Mouse (Mus musculus): ENCODE results near the gene Pttg1. TPM values are rescaled to one million over a fixed set of nuclear protein-coding genes. Genes with fewer than 3 reads are reported as not detected.
A peak's percentile ranks its signal among the peaks of the same experiment; 100 is the strongest.

Gene Pttg1
- polyA plus RNA-seq, 1 experiment from 2014 or later: 65.1 TPM

DNA sequence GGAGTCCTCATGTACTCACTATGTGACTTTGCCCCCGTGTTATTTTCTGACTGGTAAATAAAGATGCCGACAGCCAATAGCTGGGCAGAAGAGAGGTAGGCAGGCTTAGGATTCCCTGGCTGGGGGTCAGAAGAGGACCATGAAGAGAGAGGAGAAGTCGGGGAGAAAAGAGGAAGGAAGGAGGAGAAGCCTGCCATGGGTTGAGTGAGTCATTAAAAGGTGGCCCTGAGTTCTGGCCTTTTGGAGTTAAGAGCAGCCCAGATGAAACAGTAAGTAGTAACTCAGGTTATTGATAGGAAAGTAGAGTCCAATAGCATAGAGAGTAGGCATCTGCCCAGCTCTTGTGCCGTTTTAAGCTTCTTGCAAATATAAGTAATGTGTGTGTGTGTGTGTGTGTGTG, 25.3 kb upstream of the Pttg1 start:
- no peaks in the 10 kb centered on the region for H3K27me3 ChIP-seq (ENCODE audit: control insufficient read depth, insufficient read depth, low read length)
- ATAC-seq (ENCODE audit: insufficient read depth, low FRiP score): no peak
- 59% methylated on average over 4 of the region's 4 CpGs for WGBS

DNA sequence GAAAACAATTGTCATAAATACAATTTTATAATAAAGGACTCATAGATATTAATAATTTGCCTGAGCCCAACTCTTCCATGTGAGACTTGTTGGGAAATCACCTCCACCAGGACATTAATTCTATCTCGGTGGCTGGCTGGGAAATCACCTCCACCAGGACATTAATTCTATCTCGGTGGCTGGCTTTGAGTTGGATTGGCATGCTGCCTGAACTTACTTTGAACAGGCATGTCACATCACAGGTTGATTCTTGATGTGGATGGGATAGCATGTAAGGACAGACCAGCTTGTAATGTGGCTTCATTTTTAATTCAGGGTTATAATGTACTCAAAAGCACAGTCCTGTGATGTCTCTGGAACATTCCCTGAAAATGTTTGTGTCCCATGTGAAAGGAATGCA, 23.9 kb upstream of the Pttg1 start:
- Histone ChIP-seq H3K36me3 (ENCODE audit: control insufficient read depth, insufficient read depth, low read length) (peaks cover 14% of the 10 kb centered on the region; the same call in 1 of the 2 replicates), H3K27ac (ENCODE audit: low read length) (no peak overlapping the region), H3K4me3 (replicated peaks; ENCODE audit: low read length) (no peak overlapping the region), H3K4me2 (ENCODE audit: low read depth, low read length) (no peak overlapping the region), H3K27me3 (ENCODE audit: control insufficient read depth, insufficient read depth, low read length) (no peaks in the 10 kb centered on the region), H3K9me3 (replicated peaks; ENCODE audit: control insufficient read depth, low read length) (no peaks in the 10 kb centered on the region), H3K4me1 (ENCODE audit: control insufficient read depth, insufficient read depth, low read length) (no peaks in the 10 kb centered on the region), H3K9ac (ENCODE audit: low read length) (no peak overlapping the region)
- WGBS: 87% methylated on average over 2 of the region's 2 CpGs
- ATAC-seq (ENCODE audit: insufficient read depth, low FRiP score): no peak

More for the DNA sequence above, 25.3 kb upstream of the Pttg1 start:
- Histone ChIP-seq H3K9ac (ENCODE audit: low read length) (no peak overlapping the region), H3K36me3 (ENCODE audit: control insufficient read depth, insufficient read depth, low read length) (peaks cover 9% of the 10 kb centered on the region; the same call in 1 of the 2 replicates), H3K27ac (ENCODE audit: low read length) (no peak overlapping the region), H3K4me1 (ENCODE audit: control insufficient read depth, insufficient read depth, low read length) (no peaks in the 10 kb centered on the region), H3K4me2 (ENCODE audit: low read depth, low read length) (no peak overlapping the region), H3K9me3 (replicated peaks; ENCODE audit: control insufficient read depth, low read length) (no peaks in the 10 kb centered on the region), H3K4me3 (replicated peaks; ENCODE audit: low read length) (no peak overlapping the region)

DNA sequence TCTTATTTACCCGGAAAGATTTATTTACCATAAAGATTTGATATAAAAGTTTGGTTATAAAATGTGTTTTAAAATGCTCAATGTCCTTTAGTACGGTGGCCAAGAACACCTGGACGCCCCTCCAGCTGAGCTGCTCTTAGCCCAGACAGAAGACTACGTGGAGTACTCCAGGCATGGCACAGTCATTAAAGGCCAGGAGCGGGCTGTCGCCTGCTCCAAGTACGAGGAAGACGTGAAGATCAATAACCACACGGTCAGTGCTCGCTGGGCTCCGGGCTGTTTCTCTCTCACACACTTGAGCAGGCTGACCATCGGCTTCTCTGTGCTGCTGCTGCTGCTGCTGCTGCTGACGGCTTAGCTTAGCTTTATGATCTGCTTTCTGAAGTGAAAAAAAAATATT, 17.1 kb upstream of the Pttg1 start:
- Histone ChIP-seq H3K36me3 (ENCODE audit: control insufficient read depth, insufficient read depth, low read length) (peaks cover 46% of the 10 kb centered on the region), H3K4me3 (replicated peaks; ENCODE audit: low read length) (no peak overlapping the region), H3K9ac (ENCODE audit: low read length) (no peak overlapping the region), H3K4me2 (ENCODE audit: low read depth, low read length) (no peak overlapping the region), H3K27ac (ENCODE audit: low read length) (no peak overlapping the region), H3K9me3 (replicated peaks; ENCODE audit: control insufficient read depth, low read length) (no peaks in the 10 kb centered on the region), H3K4me1 (ENCODE audit: control insufficient read depth, insufficient read depth, low read length) (no peaks in the 10 kb centered on the region), H3K27me3 (ENCODE audit: control insufficient read depth, insufficient read depth, low read length) (no peaks in the 10 kb centered on the region)
- ATAC-seq (ENCODE audit: insufficient read depth, low FRiP score): no peak
- WGBS: 90% methylated on average over 13 of the region's 13 CpGs

DNA sequence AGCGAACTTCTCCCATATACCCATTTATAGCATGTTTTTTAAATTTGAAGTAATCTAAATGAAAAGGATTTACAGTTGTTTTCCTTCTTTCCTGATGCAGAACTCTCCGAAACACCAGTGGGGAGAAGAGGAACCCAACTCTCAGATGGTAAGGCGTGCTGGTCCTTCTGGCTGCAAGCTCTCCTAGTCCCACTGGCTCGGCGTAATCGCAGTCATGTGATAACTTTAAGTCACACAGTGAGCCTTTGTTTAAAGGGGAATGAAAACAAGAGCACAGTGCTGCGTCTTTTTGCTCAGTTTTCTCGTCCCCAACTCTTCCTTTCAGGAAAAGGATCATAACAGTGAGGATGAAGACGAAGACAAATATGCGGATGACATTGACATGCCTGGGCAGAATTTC, 15.1 kb upstream of the Pttg1 start:
- ATAC-seq (ENCODE audit: insufficient read depth, low FRiP score): no peak
- no peak overlapping the region for H3K27ac ChIP-seq (ENCODE audit: low read length)
- H3K9me3 ChIP-seq (replicated peaks; ENCODE audit: control insufficient read depth, low read length): no peaks in the 10 kb centered on the region
- 92% methylated on average over 10 of the region's 10 CpGs for WGBS
- no peak overlapping the region for H3K9ac ChIP-seq (ENCODE audit: low read length)
- no peak overlapping the region for H3K4me3 ChIP-seq (replicated peaks; ENCODE audit: low read length)
- peaks cover 36% of the 10 kb centered on the region for H3K36me3 ChIP-seq (ENCODE audit: control insufficient read depth, insufficient read depth, low read length)
- no peaks in the 10 kb centered on the region for H3K4me1 ChIP-seq (ENCODE audit: control insufficient read depth, insufficient read depth, low read length)
- H3K27me3 ChIP-seq (ENCODE audit: control insufficient read depth, insufficient read depth, low read length): no peaks in the 10 kb centered on the region
- H3K4me2 ChIP-seq (ENCODE audit: low read depth, low read length): no peak overlapping the region

DNA sequence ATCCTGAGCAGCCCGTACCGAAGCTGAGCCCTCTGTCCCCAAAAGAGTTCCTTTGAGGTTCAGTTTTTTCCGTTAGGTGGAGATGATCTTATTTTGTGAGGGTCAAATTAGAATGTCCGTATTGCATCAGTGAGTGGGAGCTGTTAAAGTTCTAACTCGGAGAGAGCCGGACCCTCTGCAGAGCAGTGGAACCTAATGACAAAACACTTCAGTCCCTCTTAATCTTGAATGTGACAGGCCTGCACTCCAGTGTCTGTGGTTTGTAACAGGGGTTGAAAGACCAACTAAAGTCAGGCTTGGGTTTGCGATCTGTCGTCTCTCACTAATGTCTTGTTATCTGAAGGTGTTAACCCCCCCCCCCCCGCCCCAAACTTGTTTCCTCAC, 8.0 kb upstream of the Pttg1 start:
- Histone ChIP-seq H3K9me3 (replicated peaks; ENCODE audit: control insufficient read depth, low read length) (no peaks in the 10 kb centered on the region), H3K36me3 (ENCODE audit: control insufficient read depth, insufficient read depth, low read length) (no peaks in the 10 kb centered on the region; the same call in 1 of the 2 replicates), H3K27ac (ENCODE audit: low read length) (peak overlapping the region; percentile 42; the same call in 1 of the 2 replicates), H3K4me3 (replicated peaks; ENCODE audit: low read length) (peak overlapping the region; percentile 94), H3K4me1 (ENCODE audit: control insufficient read depth, insufficient read depth, low read length) (peaks cover 5% of the 10 kb centered on the region), H3K4me2 (ENCODE audit: low read depth, low read length) (peak overlapping the region; percentile 94), H3K9ac (ENCODE audit: low read length) (peak overlapping the region; percentile 85), H3K27me3 (ENCODE audit: control insufficient read depth, insufficient read depth, low read length) (no peaks in the 10 kb centered on the region)
- no peak for ATAC-seq (ENCODE audit: insufficient read depth, low FRiP score)
- 3% methylated on average over 9 of the region's 9 CpGs for WGBS

DNA sequence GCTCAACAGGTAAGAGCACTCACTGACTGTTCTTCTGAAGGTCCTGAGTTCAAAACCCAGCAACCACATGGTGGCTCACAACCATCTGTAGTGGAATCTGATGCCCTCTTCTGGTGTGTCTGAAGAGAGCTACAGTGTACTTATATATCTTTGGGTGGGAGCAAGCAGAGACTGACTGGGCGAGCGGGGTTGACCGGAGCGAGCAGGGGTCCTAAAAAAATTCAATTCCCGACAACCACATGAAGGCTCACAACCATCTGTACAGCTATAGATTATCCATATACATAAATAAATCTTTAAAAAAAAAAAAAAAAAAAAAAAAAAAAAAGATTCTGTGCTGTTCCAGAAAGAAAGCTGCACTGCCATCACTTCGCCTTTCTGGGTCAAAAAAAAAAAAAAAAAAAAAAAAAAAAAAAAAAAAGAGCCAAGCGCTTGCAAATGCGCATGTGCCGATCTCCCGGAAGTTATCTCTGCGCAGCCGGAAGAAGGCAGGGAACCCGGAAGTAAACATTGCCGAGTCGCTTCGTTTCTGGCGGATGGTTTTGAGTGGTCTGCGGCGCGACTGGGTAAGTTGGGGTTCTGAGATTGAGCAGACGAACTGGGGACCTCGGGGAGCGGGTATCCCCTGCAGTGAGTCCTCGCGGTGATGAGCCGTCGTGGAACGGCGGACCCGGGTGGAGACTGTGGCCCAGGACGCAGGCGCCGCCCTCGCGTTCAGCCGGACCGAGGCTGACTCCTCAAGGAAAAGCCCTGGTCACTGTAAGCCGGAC, 7.4 kb upstream of the Pttg1 start, which contains the start of gene Slu7:
Gene Slu7, plus strand, starts transcription at position 491 of the 770 bp plus-strand sequence.
- Histone ChIP-seq H3K4me1 (ENCODE audit: control insufficient read depth, insufficient read depth, low read length) (peaks cover 5% of the 10 kb centered on the region), H3K36me3 (ENCODE audit: control insufficient read depth, insufficient read depth, low read length) (no peaks in the 10 kb centered on the region), H3K4me3 (replicated peaks; ENCODE audit: low read length) (peak within 1 kb of the TSS; percentile 94), H3K9ac (ENCODE audit: low read length) (peak within 1 kb of the TSS; percentile 85), H3K4me2 (ENCODE audit: low read depth, low read length) (peak within 1 kb of the TSS; percentile 94), H3K27me3 (ENCODE audit: control insufficient read depth, insufficient read depth, low read length) (no peaks in the 10 kb centered on the region), H3K9me3 (replicated peaks; ENCODE audit: control insufficient read depth, low read length) (no peaks in the 10 kb centered on the region), H3K27ac (ENCODE audit: low read length) (peak within 1 kb of the TSS; percentile 42; the same call in 1 of the 2 replicates)
- WGBS: 7% methylated on average over 38 of the region's 38 CpGs
- ATAC-seq (ENCODE audit: insufficient read depth, low FRiP score): peak; percentile 81

DNA sequence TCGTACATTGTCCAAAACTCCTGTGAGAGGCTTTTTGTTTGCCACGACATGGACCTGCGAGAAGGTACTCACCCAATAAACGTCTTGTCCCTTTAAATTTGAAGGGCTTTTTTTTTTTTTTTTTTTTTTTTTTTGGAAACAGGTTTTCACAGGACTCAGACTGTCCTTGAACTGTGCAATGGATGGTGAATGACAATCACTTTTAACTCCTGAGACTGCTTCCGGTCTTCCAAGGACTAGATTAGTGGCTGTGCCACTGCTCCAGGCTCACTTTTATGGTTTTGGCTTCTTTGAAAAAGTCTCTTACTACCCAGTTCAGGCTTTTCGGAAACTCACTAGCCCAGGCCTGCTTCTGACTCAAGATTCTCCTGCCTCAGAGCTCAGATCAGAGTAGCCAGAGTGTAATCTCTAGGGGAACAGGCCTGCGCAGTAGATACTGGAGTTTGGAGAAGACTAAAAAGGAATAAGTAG, 398 bp upstream of the Pttg1 start:
- ATAC-seq (ENCODE audit: insufficient read depth, low FRiP score): peak; percentile 51; the same call in 1 of the 2 replicates
- H3K27me3 ChIP-seq (ENCODE audit: control insufficient read depth, insufficient read depth, low read length): no peaks in the 10 kb centered on the region
- peak overlapping the region; percentile 53 for H3K9ac ChIP-seq (ENCODE audit: low read length)
- H3K9me3 ChIP-seq (replicated peaks; ENCODE audit: control insufficient read depth, low read length): no peaks in the 10 kb centered on the region
- peak overlapping the region; percentile 65 for H3K4me3 ChIP-seq (replicated peaks; ENCODE audit: low read length)
- no peaks in the 10 kb centered on the region; the same call in 1 of the 2 replicates for H3K36me3 ChIP-seq (ENCODE audit: control insufficient read depth, insufficient read depth, low read length)
- peaks cover 9% of the 10 kb centered on the region; the same call in 1 of the 2 replicates for H3K4me1 ChIP-seq (ENCODE audit: control insufficient read depth, insufficient read depth, low read length)
- peak overlapping the region; percentile 53 for H3K4me2 ChIP-seq (ENCODE audit: low read depth, low read length)
- 19% methylated on average over 7 of the region's 7 CpGs for WGBS
- peak overlapping the region; percentile 59; the same call in 1 of the 2 replicates for H3K27ac ChIP-seq (ENCODE audit: low read length)

DNA sequence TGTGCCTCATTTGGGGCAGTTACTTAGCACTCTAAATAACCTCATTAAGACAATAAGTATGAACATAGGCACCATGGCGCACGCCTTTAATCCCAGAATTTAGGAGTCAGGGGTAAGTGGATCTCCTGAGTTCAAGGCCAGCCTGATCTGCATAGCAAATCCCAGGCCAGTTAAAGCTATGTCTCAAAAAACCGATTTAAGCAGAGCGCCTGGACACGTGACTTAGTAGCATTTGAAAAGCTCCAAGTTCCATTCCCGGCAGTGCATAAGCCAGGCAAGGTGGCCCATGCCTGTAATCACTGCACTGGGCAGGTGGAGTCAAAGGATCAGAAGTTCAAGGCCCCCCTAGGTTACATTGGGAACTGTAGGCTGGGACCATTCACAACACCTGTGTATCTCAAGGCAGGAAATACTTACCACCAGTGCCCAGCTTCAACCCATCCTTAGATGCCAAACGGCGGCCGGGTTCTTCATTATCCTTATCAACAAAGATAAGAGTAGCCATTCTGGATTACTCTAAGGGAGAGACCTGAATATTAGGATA, 813 bp downstream of the Pttg1 start:
- no peaks in the 10 kb centered on the region for H3K27me3 ChIP-seq (ENCODE audit: control insufficient read depth, insufficient read depth, low read length)
- no peaks in the 10 kb centered on the region for H3K9me3 ChIP-seq (replicated peaks; ENCODE audit: control insufficient read depth, low read length)
- peaks cover 9% of the 10 kb centered on the region; the same call in 1 of the 2 replicates for H3K4me1 ChIP-seq (ENCODE audit: control insufficient read depth, insufficient read depth, low read length)
- peaks cover 4% of the 10 kb centered on the region; the same call in 1 of the 2 replicates for H3K36me3 ChIP-seq (ENCODE audit: control insufficient read depth, insufficient read depth, low read length)
- ATAC-seq (ENCODE audit: insufficient read depth, low FRiP score): no peak
- peak overlapping the region; percentile 53; the same call in 1 of the 2 replicates for H3K4me2 ChIP-seq (ENCODE audit: low read depth, low read length)
- H3K9ac ChIP-seq (ENCODE audit: low read length): peak overlapping the region; percentile 78; the same call in 1 of the 2 replicates
- no peak overlapping the region for H3K27ac ChIP-seq (ENCODE audit: low read length)
- 77% methylated on average over 9 of the region's 9 CpGs for WGBS
- peak overlapping the region; percentile 65; the same call in 1 of the 2 replicates for H3K4me3 ChIP-seq (replicated peaks; ENCODE audit: low read length)

DNA sequence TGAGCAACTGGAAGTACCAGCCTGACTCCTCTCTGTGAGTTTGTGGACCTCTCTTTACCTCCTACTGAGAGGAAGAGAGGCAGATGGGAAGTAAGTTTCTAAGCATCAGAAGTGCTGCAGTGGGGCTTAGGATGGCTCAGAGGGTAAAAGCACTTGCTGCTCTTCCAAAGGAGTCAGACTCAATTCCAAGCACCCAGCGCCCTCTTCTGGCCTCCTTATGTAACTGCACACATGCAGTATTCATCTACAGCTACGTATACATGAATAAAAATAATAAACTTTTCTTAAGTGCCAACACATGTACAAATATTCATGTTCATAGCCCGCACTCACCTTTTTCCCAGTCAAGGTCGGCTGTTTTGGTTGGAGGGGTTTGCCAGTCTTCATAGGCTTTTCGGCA, 1.7 kb downstream of the Pttg1 start:
- Histone ChIP-seq H3K4me3 (replicated peaks; ENCODE audit: low read length) (no peak overlapping the region), H3K4me1 (ENCODE audit: control insufficient read depth, insufficient read depth, low read length) (peaks cover 9% of the 10 kb centered on the region; the same call in 1 of the 2 replicates), H3K9ac (ENCODE audit: low read length) (no peak overlapping the region), H3K9me3 (replicated peaks; ENCODE audit: control insufficient read depth, low read length) (no peaks in the 10 kb centered on the region), H3K27ac (ENCODE audit: low read length) (no peak overlapping the region), H3K27me3 (ENCODE audit: control insufficient read depth, insufficient read depth, low read length) (no peaks in the 10 kb centered on the region), H3K4me2 (ENCODE audit: low read depth, low read length) (no peak overlapping the region), H3K36me3 (ENCODE audit: control insufficient read depth, insufficient read depth, low read length) (peaks cover 4% of the 10 kb centered on the region; the same call in 1 of the 2 replicates)
- no peak for ATAC-seq (ENCODE audit: insufficient read depth, low FRiP score)
- 77% methylated on average over 5 of the region's 5 CpGs for WGBS

Measured in stomach, embryonic 16.5 days (tissue).